Mouse (Mus musculus): ENCODE data around the gene Foxn1.

Gene Foxn1

DNA sequence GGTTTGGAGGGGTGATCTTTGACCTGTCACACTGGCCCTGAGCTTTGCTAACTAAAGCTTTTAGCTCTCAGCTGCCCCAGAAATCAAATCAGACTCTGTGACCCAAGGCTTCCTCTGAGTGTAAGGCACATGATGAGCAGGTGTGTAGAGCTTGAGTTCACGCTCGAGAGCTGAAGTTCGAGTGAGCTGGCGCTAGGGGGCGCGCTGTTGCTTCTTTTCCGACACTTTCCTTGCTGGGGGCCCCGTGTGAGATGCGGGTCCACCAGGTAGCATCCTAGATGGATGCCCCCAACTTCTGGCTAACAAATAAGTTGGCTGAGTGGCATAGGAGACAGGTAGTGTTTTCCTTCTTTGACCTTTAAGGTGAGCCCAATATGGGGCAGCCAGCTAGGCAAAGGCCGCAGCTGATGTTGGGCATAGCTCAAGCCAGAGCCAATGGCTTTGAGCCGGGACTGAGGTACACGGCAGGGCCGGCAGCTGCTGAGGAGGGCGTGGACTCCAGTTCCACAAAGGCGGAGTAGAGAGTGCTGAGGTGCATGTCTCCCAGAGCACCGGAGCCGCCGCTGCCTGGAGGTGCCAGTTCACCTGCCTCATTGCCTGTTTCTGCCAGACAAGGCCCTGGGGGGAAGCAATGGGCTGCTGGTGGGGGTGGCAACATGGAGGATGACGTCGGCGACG, 27.9 kb downstream of the Foxn1 start:
- DNase-seq (ENCODE audit: low spot score): no peak

DNA sequence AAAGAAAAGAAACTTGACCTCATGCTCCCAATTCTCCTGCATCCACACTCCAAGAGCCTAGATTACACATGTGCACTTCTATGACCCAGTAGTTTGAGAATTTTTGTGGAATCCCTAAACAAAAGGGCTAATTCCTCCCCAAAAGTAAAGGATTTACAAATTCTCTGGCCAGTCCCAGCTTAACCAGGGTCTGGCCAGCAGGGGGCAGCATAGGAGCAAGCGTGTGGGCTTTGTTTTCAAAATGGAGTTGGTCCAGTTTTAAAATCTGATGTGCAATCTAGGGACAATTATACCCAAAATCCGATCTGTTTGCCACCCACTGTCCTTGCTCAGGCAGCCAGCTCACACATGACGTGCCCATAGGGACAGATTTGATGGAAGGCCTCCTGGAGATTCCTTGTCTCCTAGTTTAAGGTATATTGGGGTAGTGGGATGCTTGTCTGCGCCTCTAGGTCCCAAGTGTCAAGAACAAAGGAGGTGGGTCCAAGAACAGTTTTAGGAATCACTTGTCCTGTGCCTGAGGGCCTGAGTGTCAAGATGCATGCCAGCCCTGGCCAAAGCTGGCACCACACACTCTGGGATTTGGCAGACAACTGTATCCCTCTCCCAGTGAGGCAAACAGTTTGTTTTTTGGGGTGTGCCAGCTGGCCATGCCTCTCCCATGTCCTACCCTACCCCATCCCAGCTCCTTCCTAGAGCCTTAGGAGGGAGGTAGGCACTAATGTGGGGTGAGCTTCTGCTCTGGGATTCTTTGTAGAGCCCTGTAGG, 30.7 kb downstream of the Foxn1 start:
- no peak for DNase-seq (ENCODE audit: low spot score)

DNA sequence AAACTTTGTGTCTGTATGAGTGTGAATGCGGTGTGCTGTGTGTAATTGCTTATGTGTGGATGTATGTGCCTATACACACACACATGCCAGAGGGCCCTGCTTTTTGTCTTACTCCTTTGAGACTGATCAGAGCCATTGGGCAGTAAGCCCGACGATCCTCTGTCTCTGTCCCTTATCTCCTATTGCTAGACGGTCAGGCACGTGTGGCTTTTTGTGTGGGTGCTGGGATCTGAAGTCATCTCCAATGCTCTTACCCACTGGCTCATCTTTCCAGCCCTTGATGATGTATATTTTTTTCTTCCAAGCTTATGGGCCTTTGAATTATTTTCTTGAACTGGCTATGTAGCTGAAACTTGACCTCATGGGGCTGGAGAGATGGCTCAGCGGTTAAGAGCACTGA, 31.5 kb downstream of the Foxn1 start:
- no peak for DNase-seq (ENCODE audit: low spot score)

DNA sequence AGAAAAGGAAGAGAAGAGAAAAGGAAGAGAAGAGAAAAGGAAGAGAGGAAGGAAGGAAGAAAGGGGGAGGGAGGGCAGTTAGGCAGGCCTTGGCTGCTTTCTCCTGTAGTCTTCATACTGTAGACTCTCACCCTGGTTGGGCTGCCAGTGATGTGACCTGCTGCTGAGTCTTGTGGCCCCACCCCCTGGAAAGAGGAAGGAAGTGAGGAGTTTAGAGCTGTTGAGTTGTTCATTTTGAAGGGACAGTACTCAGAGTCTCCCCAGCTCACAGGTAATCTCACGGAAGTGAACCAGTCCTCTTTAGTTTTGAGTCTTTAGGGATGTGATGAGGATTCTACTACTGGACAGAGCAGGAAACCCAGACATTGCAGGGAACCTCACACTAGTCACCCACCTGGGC, 33.3 kb downstream of the Foxn1 start:
- no peak for DNase-seq (ENCODE audit: low spot score)

DNA sequence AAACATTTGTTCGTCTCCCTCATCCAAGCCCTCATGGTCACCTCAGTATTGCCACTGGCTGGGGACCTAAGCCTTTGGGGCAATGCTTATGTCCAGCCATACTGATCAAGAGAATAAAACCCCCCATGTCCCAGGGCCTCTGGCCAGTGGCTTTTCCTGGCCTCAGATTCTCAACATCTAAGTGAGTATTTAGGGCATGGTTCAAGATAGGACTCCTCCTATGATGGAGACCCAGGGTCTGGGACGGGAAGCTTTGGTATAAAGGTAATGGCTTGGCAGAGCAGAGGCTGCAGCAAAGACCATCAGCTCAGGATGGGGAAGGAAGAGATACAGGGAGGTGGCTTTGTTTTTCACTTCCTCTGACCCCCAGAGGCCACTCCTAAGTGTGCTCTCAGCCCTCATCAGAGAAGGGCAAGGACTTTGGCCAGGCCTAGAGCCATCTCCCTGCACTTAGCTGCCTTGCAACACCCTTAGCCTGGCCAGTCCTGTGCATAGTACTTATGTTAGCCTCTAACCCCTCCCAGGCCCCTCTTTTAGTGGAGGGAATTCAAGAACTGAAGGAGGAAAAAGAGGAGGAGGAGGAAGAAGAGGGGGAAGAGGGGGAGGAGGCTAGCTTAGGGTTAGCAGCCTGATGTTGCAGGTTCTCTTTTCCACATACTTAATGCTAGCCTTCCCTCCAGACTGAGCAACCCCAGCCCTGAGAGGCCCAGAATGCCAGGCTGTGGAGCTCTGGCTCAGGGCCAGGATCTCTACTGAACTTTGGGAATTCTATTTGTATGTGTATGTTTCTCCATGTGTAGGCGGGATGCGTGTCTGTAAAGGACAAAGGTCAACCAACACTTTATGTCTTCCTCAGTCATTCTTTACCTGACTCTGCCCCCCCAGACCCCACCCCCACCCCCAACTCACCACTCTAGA, 36.7 kb downstream of the Foxn1 start:
- no peak for DNase-seq (ENCODE audit: low spot score)

DNA sequence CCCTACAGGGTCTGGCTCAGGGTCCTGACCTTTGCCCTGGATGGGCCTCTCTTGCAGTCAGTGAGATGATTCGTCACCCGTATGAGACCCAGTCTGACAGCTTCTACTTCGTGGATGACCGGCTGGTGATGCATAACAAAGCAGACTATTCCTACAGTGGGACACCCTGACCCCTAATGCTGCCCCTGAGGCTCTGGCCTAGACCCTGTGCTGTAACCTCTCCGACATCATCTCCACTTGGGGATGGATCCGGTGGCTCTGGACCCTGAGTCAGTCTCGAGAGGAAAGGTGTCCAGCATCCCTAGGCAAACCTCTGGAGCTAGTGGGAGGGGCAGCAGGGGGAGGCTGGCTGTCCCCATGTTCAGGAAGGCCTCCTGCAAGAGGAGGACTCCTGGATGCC, 37.9 kb downstream of the Foxn1 start:
- DNase-seq (ENCODE audit: low spot score): no peak

DNA sequence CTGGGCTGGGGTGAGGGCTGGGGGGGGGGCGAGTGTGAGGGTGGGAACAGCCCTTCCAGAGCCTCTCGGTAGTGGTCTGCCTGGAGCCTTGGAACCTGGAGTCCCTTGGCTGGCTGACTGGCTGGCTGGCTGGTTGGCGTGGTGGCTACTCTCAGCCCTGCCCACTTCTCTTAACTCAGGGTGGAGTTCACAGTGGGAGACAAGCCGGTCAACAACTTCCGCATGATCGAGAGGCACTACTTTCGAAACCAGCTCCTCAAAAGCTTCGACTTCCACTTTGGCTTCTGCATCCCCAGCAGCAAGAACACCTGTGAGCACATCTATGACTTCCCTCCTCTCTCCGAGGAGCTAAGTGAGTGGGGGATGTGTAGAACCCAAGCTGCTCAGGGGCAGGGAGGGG, 38.5 kb downstream of the Foxn1 start:
- DNase-seq (ENCODE audit: low spot score): no peak

DNA sequence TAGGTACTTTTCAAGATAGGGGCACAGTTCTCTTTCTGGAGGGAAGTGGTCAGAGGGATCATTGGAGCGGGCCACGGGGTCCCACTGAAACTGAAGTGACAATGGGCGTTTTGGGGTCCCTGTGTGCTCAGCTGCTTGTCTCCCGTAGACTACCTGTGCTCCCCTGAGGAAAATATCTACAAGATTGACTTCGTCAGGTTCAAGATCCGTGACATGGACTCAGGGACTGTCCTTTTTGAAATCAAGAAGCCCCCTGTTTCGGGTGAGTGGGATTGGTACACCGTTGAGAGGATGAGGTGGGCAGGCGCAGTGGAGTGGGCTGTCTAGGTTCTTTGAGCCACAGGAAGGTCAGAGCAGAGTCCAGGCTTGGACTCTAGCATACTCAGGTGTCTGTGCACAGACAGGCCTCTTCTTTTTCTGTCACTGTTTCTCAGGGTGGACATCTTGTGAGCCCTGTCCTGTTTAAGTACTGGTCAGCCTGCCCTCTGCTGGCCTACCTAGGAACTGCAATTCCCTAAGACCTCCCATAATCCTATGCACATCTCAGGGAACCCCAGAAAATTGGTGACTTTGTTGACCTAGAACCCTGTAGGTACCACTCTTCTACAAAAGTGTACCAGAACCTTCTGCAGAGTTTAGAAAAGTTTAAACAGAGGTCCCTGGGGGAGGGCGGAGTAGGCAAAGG, 39.1 kb downstream of the Foxn1 start:
- DNase-seq (ENCODE audit: low spot score): peak; percentile 51

DNA sequence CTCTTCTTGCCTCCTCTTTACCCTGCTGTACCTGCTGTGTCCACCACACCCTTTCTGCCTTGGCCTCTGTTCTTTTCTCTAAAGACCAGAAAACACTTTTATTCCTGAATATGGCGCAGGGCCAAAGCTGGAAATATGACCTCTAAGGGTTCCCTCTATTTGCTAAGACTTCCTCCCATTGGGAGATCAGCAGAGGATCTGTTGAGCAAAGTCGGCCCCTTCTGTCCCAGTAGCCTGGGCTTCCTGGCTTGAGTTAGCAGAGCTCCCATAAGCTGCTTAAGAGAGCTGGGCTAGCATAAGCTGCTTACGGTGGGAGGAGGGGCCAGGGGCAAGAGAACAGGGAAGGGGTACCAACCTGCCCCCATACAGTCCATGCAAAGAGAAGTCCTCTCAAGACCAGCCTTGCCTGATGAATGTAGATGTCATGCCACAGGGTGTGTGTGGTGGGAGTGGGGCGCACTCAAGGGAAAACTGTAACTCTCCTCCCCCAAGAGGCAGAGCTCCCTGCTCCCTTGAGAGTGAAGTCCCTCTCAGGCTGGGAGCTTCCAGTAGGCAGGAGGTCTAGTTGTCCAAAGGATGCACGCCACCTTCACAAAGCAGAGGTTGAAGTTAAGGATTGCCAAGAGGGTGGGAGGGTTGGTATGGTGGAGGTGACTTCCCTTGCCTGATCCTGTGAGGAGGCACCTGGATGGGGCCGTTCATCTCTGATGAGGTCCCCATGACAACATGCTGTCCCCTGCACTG, 39.9 kb downstream of the Foxn1 start:
- no peak for DNase-seq (ENCODE audit: low spot score)

DNA sequence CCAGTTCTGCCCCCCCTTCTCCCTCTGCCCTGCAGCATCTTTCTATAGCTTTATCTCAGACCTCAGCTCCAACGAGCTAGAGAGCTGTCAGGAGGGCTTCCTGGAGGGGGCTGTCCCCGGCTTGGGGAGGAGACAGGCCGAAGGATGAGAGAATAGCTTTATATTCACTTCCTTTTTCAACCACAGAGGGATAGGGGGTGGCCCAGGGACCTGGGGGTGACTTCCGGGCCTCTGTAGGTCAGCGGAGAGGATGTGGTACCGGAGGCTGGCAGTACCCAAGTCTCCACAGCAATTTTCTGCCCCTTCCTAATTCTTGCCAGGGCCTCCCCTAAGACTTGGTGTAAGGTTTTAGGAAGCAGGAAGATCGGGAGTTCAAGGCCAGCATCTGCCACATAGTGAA, 40.6 kb downstream of the Foxn1 start:
- no peak for DNase-seq (ENCODE audit: low spot score)

DNA sequence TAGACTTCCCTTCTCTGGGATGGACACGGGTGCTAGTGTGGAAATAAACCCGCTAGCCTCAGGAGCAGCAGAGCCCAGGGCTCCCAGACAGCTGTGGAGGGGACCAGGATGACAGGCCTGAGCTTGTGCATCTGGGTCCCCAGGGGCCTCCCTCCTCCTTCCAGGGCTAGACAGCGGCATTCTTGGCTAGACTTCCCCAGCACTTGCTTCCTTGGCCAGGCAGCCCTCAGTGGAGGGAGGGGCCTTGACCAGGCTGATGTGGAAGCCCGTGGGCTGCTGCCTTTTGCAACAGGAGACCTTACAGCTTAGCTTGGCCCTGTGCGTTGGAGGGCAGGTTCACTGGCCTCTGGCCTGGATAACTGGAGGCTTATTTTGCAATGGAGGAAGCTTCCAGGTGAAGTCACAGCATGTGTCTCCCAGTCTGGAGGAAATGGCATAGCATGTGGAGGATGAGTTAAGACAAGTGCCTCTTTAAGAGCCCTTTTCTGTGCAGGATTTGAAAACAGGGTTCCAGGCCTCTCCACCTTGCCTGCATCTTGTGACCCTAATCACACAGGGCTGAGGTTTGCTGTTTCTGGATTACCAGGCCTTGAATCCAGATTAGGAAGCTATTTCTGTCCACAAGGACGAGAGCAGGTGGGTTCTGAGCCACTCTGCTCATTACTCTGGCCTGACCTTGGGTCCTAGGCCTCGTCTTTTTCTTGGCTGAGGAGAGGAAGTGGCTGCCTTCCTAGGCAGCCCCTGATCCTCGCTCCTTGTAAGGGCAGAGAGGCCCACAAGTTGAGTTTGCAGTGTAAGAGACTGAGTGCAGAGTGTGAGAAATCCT, 41.3 kb downstream of the Foxn1 start:
- no peak for DNase-seq (ENCODE audit: low spot score)

DNA sequence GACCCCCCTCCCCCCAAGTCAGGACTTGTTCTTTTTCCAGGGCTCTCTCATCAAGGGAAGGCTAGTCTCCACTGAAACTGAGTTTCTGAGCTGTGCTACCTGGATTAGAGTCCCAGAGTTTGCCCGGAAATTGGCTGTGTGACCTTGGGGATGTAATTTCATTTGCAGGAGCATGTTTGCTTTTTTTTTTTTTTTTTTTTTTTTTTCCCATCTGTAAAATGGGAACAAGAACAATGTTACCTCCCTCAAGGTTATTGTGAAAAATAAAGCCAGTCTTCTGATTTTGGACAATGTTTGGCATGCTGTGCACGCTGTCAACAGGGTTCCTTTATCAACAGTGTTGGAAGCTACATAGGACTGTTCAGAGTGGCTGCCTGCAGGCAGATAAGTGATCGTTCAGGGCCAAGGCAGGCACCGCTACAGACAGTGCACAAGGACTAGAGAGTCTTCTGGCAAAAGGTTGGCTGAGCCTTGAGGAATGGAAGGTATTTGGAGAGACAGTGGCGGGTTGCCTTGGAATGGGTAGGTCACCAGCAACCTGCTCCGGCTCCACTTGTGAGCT, 41.9 kb downstream of the Foxn1 start:
- no peak for DNase-seq (ENCODE audit: low spot score)

DNA sequence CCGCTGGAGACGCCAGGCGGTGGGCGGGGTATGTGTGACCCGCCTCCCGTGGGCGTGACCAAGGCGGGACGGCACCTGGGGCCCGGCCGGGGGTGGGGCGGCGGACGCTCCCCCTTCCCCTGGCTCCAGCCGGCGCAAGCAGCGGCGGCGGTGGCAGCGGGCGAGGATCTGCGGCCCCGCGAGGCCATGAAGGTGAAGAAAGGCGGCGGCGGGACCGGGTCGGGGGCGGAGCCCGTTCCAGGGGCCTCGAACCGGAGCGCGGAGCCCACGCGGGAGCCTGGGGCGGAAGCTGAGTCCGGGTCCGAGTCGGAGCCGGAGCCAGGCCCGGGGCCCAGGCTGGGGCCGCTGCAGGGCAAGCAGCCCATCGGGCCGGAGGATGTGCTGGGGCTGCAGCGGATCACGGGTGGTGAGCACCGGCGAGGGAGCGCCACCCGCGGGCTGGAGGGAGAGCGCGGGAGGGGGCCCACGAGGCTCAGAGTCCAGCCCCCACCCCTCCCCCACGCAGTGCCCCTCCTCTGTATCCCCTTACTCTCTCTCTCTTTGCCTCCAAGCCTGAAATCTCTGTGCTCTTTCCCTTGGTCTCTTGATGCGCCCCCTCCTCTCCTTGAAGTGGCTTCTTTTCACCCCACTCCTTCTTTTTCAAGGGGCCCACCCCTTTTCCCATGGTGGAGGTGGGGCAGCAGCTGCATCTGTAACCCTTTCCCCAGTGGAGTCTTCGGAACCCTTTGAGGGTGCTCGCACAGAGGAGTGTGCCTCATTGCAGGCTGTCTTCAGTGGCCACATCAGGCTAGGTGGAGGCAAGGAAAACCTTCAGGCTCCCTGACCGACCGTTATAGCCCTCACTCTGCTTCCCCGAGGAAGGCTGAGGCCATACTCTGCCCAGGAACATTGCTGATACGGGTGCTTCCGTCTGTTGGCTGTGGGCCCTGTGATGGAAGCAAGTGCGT, 42.7 kb downstream of the Foxn1 start, which contains the start of gene Unc119:
Gene Unc119 (plus strand): TSS at position 102 of the 947 bp plus-strand sequence.
- peak; percentile 54 for DNase-seq (ENCODE audit: low spot score)

DNA sequence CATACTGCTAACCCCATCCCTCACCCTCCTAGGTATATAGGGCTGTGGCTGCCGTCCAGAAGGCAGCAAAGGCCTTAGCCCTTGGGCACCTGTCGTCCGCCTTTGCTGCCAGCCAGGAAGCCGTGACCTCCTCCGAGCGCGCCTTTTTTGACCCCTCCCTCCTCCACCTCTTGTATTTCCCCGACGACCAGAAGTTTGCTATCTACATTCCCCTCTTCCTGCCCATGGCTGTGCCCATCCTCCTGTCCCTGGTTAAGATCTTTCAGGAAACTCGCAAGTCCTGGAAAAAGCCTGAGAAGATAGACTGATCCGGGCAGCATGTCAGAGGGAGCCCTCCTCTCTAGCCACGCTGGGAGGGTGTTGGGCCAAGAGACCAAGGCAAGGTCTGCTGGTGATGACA, 44.7 kb downstream of the Foxn1 start:
- DNase-seq (ENCODE audit: low spot score): no peak

DNA sequence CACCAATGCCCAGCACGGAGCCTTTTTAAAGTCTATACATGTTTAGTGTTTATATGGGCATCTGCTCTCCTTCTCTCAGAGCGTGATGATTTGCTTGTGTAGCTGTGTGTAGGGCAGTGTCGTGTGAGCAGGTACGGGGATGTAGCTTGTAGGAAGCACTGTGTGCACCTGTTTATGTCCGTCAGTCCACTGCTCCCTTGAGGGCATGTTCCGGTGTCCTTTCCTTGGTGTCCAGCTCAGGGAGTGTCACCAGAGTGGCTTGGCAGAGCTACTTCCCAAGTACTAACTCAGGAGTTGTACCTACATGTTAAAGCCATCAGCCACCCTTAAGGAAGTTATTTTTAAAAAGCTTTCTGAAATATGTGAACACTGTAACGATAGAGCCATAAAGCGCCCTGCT, 49.3 kb downstream of the Foxn1 start:
- no peak for DNase-seq (ENCODE audit: low spot score)

DNA sequence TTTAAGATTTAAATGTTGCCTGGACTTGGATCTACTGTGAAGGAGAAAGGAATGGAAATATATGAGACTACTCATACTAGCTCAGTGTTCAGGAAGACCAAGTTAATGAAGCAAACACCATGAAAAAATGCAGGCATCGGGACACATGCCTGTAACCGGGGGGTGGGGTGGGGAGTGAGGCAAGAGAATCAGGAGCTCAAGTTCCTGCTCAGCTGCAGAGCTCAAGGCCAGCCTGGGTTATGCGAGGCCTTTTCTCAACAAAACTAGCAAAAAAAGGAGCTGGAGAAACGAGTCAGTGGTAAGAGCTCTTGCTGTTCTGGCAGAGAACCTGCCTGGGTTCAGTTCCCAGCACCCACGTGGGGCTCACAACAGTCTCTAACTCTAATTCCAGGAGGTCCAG, 52.4 kb downstream of the Foxn1 start:
- DNase-seq (ENCODE audit: low spot score): no peak

DNA sequence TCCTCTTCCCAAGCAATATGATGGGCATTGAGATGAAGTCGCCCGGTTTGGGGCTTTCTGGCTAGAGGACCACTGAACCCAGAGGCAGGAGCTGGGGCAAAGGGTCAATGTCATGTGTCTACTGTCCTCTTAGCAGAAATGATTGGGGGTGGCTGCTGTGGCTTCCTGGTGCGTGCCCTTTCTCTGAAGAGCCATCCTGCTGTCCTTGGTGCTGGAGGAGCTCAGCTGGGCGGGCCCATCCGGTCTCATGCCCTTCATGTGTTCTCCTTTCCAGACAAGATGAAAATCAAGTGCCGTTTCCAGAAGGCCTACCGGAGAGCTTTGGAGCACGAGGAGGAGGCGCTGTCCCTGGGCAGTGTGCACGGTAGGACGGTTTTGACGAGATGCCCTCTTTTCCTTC, 53.7 kb downstream of the Foxn1 start:
- no peak for DNase-seq (ENCODE audit: low spot score)

DNA sequence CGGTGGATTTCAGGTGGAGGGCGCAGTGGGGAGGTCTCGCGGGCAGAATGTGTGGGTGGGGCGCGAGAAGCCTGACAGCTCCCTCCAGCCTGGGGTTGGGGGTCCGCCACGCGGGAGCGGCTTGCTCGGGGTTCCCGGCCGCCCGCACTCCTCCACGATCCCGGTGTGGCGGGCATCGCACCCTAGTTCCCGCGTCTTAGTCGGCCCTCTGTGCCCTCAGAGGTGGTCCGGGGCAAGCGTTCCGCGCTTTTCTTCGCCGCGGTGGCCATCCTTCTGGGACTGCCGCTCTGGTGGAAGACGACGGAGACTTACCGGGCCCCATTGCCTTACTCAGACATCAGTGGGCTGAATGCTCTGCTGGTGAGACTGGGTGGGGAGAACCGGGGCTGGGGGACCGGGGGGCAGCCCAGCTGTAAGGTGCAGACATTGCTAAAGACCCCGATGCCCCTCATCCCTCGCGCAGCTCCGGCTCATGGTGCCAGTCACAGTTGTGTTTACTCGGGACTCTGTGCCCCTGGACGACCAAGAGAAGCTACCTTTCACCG, 57.8 kb downstream of the Foxn1 start:
- no peak for DNase-seq (ENCODE audit: low spot score)
